Mouse (Mus musculus): Measurements from ENCODE around the gene Gm20388. TPM values are rescaled to one million over a fixed set of nuclear protein-coding genes. Genes with fewer than 3 reads are reported as not detected.
A peak's percentile ranks its signal among the peaks of the same experiment; 100 is the strongest.

Gm20388 gene
- total RNA-seq, 1 experiment from 2014 or later = 18.4 TPM

- ATAC-seq (replicated peaks in 1 of 2; ENCODE audit: insufficient read depth in 1 of 2, low FRiP score in 2 of 2, low TSS enrichment in 1 of 2, low read depth in 1 of 2, poor library complexity in 2 of 2, severe bottlenecking in 2 of 2) = no peak
Measured at GRCm38 (mm10) chr8:120045471-120045870, 134.8 kb downstream of the Gm20388 start.

GRCm38 (mm10) chr8:120046258-120047020, 135.8 kb downstream of the Gm20388 start:
- no peak for ATAC-seq (replicated peaks in 1 of 2; ENCODE audit: insufficient read depth in 1 of 2, low FRiP score in 2 of 2, low TSS enrichment in 1 of 2, low read depth in 1 of 2, poor library complexity in 2 of 2, severe bottlenecking in 2 of 2)

- ATAC-seq (replicated peaks in 1 of 2; ENCODE audit: insufficient read depth in 1 of 2, low FRiP score in 2 of 2, low TSS enrichment in 1 of 2, low read depth in 1 of 2, poor library complexity in 2 of 2, severe bottlenecking in 2 of 2) = peak; percentile 82 to 89
Measured at GRCm38 (mm10) chr8:120049949-120050348, 139.3 kb downstream of the Gm20388 start.

- peak; percentile 2 to 6; a peak in 1 of 4 replicates for ATAC-seq (replicated peaks in 1 of 2; ENCODE audit: insufficient read depth in 1 of 2, low FRiP score in 2 of 2, low TSS enrichment in 1 of 2, low read depth in 1 of 2, poor library complexity in 2 of 2, severe bottlenecking in 2 of 2)
Measured at GRCm38 (mm10) chr8:120050376-120050775, 139.7 kb downstream of the Gm20388 start.

DNA sequence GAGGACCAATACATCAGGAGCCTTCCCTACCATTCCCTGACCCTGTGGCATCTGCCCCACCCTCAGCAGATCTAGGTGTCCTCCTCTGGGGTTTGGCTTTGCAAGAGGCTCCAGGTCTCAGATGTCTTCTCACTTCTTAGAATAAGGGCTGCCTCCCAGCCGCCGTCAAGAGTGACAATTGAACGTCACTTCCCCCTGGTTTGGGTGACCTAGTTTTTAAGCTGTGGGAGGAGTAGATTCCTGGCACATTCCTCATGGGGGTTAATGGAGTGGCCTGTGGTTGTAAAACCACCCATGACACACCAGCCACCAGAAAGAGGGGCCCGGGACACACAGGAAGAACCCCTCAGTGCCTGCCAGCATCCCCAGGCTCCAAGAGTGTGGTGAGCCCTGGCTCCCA, 140.4 kb downstream of the Gm20388 start:
- peak; percentile 34 to 46 for ATAC-seq (replicated peaks in 1 of 2; ENCODE audit: insufficient read depth in 1 of 2, low FRiP score in 2 of 2, low TSS enrichment in 1 of 2, low read depth in 1 of 2, poor library complexity in 2 of 2, severe bottlenecking in 2 of 2)

DNA sequence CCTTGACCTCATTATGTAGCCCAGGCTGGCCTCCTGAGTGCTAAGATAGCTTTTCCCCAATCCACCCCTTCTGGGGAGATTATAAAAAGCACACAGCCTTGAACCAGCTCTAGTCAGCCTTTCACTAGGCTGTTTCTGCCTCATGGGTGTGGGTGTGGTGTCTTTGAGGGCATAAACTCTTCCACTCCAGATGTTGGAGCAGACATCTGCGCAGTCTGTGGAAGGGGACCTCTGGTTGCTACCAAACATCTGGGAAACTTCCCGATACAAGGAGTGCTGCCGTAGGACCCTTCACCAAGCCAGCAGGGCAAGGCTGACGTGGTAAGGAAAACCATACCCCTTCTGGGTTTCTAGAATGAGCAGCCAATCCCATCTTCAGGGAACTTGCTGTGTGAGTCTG, 141.3 kb downstream of the Gm20388 start:
- ATAC-seq (replicated peaks in 1 of 2; ENCODE audit: insufficient read depth in 1 of 2, low FRiP score in 2 of 2, low TSS enrichment in 1 of 2, low read depth in 1 of 2, poor library complexity in 2 of 2, severe bottlenecking in 2 of 2) = no peak

- ATAC-seq (replicated peaks in 1 of 2; ENCODE audit: insufficient read depth in 1 of 2, low FRiP score in 2 of 2, low TSS enrichment in 1 of 2, low read depth in 1 of 2, poor library complexity in 2 of 2, severe bottlenecking in 2 of 2) = no peak
Measured at GRCm38 (mm10) chr8:120052318-120052717, 141.7 kb downstream of the Gm20388 start.

DNA sequence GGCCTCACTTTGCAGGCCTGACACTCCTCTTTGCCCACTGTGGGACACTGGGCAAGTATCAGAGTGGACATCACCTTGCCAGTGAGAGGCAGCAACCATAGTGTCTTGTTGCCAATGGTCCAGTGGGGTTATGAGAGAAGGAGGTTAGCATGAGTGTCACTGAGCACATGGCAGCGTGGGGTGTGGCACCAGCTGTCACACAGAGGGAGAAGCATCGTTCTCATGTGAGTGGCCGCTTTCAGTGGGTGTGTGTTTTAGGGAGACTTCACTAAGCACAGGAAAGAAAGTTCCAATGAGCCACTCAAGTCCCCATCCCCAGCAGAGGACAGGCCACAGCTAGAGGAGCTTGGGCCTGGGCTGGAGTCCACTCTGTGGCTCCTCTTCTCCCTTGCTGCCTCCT, 144.2 kb downstream of the Gm20388 start:
- no peak for ATAC-seq (replicated peaks in 1 of 2; ENCODE audit: insufficient read depth in 1 of 2, low FRiP score in 2 of 2, low TSS enrichment in 1 of 2, low read depth in 1 of 2, poor library complexity in 2 of 2, severe bottlenecking in 2 of 2)

DNA sequence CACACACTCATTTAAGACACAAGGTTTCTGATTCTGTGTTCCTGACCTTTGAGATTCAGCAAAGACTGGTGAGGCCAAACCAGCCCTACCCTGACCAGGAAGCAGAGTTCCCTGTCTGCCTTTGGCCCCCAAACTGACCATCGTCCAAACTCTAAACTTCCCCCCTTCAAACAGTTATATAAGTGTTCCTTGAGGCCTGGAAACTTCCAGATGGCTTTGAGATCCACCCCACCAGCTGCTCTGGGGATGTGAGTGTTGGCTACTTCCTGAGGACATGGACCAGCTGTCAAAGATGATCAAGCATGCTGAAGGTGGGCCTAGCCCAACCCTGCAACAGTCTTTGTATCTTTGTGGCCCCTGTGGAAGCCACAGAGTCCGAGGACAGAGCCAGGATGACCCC, 146.4 kb downstream of the Gm20388 start:
- no peak for ATAC-seq (replicated peaks in 1 of 2; ENCODE audit: insufficient read depth in 1 of 2, low FRiP score in 2 of 2, low TSS enrichment in 1 of 2, low read depth in 1 of 2, poor library complexity in 2 of 2, severe bottlenecking in 2 of 2)

- no peak for ATAC-seq (replicated peaks in 1 of 2; ENCODE audit: insufficient read depth in 1 of 2, low FRiP score in 2 of 2, low TSS enrichment in 1 of 2, low read depth in 1 of 2, poor library complexity in 2 of 2, severe bottlenecking in 2 of 2)
Measured at GRCm38 (mm10) chr8:120062742-120063141, 152.1 kb downstream of the Gm20388 start.

DNA sequence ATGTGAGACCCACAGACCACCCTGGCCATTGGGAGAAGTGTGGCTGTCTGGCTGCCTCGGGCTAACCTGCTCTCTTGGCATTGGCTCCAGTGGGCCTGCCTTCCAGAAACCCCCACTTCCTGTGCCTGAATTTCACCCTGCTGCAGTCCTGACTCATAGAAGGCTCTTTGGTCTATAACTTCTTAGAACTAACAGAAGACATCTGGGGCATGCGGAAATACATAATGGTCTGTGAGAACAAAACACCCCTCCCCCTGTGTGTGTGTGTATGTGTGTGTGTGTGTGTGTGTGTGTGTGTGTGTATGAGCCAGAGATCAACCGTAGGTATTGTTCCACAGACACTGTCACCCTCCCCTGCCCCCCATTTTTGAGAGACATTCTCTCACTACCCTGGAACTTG, 152.7 kb downstream of the Gm20388 start:
- ATAC-seq (replicated peaks in 1 of 2; ENCODE audit: insufficient read depth in 1 of 2, low FRiP score in 2 of 2, low TSS enrichment in 1 of 2, low read depth in 1 of 2, poor library complexity in 2 of 2, severe bottlenecking in 2 of 2) = no peak

DNA sequence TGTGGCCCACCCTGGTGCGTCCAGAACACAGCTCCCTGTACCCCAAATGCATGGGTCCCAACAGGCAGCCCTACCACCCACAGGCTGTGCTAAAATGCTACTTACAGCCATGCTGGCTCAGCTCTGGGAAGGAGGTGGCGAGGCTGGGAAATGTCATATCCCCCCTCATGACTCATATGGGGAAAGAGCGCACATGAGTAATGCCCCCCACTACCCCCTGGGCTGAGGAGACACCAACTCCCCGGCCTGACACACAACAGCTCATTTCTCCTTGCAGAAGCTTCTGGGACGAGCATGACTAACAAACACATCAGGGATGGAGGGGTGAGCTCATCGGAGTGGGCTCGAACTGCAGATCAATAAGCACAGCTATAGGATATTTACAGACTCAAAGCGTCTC, 155.0 kb downstream of the Gm20388 start:
- ATAC-seq (replicated peaks in 1 of 2; ENCODE audit: insufficient read depth in 1 of 2, low FRiP score in 2 of 2, low TSS enrichment in 1 of 2, low read depth in 1 of 2, poor library complexity in 2 of 2, severe bottlenecking in 2 of 2) = no peak

DNA sequence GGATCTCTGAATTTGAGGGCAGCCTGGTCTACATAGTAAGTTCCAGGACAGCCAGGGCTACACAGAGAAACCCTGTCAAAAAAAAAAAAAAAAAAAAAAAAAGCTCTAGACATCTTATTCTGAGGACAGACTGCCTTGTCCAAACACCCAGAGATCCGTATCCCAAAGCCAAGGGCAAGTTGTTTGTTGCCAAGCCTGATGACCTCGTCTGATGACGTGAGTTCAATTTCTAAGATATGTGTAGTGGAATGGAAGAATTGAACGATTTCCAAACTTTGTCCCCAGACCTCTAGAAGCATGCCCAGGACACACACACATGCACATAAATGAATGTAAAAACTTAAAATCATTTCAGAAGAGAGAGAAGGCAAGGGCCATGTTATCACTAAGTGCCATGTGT, 155.6 kb downstream of the Gm20388 start:
- no peak for ATAC-seq (replicated peaks in 1 of 2; ENCODE audit: insufficient read depth in 1 of 2, low FRiP score in 2 of 2, low TSS enrichment in 1 of 2, low read depth in 1 of 2, poor library complexity in 2 of 2, severe bottlenecking in 2 of 2)

GRCm38 (mm10) chr8:120067936-120068668, 157.5 kb downstream of the Gm20388 start:
- no peak for ATAC-seq (replicated peaks in 1 of 2; ENCODE audit: insufficient read depth in 1 of 2, low FRiP score in 2 of 2, low TSS enrichment in 1 of 2, low read depth in 1 of 2, poor library complexity in 2 of 2, severe bottlenecking in 2 of 2)

- ATAC-seq (replicated peaks in 1 of 2; ENCODE audit: insufficient read depth in 1 of 2, low FRiP score in 2 of 2, low TSS enrichment in 1 of 2, low read depth in 1 of 2, poor library complexity in 2 of 2, severe bottlenecking in 2 of 2) = peak; percentile 72 to 81
Measured at GRCm38 (mm10) chr8:120071684-120072083, 161.0 kb downstream of the Gm20388 start.

- ATAC-seq (replicated peaks in 1 of 2; ENCODE audit: insufficient read depth in 1 of 2, low FRiP score in 2 of 2, low TSS enrichment in 1 of 2, low read depth in 1 of 2, poor library complexity in 2 of 2, severe bottlenecking in 2 of 2) = no peak
Measured at GRCm38 (mm10) chr8:120072259-120072658, 161.6 kb downstream of the Gm20388 start.

GRCm38 (mm10) chr8:120072827-120073226, 162.2 kb downstream of the Gm20388 start:
- no peak for ATAC-seq (replicated peaks in 1 of 2; ENCODE audit: insufficient read depth in 1 of 2, low FRiP score in 2 of 2, low TSS enrichment in 1 of 2, low read depth in 1 of 2, poor library complexity in 2 of 2, severe bottlenecking in 2 of 2)

DNA sequence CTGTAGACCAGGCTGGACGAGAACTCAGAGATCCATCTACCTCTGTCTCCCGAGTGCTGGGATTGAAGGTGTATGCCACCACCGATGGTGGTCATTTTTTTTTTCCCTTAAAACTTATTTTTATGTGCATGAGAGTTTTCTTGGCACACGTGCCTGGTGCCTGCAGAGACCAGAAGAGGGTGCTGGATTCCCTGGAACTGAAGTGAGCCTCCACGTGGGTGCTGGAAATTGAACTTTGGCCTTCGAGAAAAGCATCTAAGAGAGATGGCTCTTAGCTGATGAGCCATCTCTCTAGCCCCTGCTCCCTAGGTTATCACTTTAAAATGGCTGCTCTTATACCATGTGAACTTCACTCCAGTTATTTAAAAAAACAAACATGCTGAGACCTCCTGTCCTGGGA, 163.9 kb downstream of the Gm20388 start:
- no peak for ATAC-seq (replicated peaks in 1 of 2; ENCODE audit: insufficient read depth in 1 of 2, low FRiP score in 2 of 2, low TSS enrichment in 1 of 2, low read depth in 1 of 2, poor library complexity in 2 of 2, severe bottlenecking in 2 of 2)

GRCm38 (mm10) chr8:120075347-120075746, 164.7 kb downstream of the Gm20388 start:
- no peak for ATAC-seq (replicated peaks in 1 of 2; ENCODE audit: insufficient read depth in 1 of 2, low FRiP score in 2 of 2, low TSS enrichment in 1 of 2, low read depth in 1 of 2, poor library complexity in 2 of 2, severe bottlenecking in 2 of 2)
